Mouse (Mus musculus) inflammation-experienced regulatory T-cells, adult 6 months (primary cell): ENCODE results near the gene 3110070M22Rik. TPM values are rescaled to one million over a fixed set of nuclear protein-coding genes. Genes with fewer than 3 reads are reported as not detected.
"Not testable (repeated sequence)": the region's sequence is repeated elsewhere in the genome, so short reads cannot be mapped to it uniquely, and the experiment has no call there.

Experiments
- ATAC-seq: one replicate; pipeline ENCODE4 v1.8.0; 2017
- polyA plus RNA-seq, 3 experiments: library from polyadenylated mRNA; unstranded; fragments of 100-300 nt; shearing (Covaris generic); gene quantifications; one replicate each; pipeline ENCODE4 v1.2.1; 2017

3110070M22Rik gene
- not detected for polyA plus RNA-seq

DNA sequence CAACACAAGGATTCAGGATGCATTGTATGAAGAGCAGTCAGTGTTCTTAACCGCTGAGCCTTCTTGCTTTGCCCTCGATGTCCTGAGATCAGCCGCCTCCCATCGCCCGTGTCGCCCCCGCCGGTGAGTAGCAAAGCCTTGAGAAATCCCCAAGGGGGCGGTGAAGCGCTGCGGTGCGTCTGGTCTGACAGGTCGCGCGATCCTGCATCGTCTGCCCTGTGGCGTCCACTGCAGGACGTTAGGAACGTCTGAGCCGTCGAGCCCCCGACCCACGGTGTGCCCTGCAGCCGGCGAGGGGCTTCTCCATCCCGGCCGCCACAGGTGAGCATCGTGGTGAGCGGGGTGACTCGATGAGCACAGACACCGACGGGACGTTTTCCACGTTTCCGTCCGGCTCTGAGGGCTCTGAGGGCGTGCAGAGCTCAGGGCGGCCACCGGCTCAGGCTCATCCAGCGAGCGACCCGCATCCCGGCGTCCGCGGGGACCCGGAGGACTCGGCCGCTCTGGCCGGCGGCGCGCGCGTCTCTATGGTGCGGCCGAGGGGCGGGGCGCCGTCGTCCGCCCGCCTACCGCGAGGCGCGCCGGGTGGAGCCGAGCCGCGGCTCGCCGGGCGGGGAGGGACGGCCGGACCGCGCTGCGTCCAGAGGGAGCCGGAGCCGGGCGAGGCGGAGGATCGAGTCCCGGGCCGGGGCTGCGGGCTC, at the start of gene 3110070M22Rik, which contains the start of gene Tmem267:
Gene 3110070M22Rik, minus strand, starts transcription at position 504 of the 701 bp plus-strand sequence.
Gene Tmem267, plus strand, starts transcription at position 160 of the 701 bp plus-strand sequence.
- ATAC-seq: no peak

DNA sequence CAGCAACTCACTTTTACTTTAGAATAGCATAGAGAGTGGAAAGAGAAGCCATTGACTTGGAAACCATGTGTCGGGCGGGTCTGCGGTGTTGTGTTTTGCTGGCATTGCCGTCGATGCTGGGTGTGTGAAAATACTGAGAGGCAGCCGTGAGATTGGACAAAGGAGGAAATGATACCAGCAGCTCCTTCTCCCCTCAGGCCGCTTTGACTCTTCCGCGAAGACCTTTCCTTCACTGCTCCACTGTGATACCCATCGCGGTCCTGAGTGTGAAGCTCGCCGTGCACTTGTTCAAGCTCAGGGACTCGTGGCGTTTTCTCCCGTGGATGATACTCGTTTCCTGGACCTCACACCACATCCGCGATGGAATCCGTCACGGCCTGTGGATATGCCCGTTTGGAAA, 6.8 kb upstream of the 3110070M22Rik start:
- not testable (repeated sequence) for ATAC-seq

DNA sequence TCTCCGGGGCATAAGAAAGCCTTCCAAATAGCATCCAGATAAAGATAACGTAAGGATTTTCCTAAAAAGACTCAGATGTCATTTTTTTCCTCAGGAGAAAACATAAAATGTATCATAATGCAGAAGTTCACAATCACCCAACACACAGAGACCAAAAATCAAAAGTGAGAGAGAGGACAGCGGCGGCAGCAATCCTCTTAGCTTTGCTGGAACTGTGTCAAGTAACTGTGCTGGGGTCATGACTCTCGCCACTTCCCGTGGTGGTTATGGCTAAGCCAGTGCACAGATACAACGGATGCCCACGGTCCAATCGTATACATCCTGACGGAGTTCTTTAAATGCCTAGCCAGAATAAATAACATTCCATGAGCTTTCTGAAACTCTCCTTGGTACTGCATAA, 3.9 kb upstream of the 3110070M22Rik start:
- ATAC-seq: not testable (repeated sequence)

DNA sequence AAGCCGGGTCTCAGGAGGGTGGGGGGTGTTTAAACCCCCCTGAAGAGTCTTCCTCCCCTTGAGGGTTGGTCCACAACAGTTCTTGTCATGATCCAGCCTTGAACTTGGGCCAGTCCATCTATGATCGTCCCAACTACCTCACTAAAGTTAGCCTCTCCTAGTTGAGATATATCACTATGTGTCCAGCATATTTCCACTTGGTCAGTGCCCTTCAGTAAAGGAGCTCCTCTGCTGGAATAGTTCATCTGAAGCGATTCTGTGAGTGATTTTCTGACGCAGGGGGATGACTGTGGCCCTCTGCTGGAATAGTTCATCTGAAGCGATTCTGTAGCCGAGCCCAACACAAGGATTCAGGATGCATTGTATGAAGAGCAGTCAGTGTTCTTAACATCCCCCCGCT, 829 bp downstream of the 3110070M22Rik start:
- ATAC-seq: no peak

DNA sequence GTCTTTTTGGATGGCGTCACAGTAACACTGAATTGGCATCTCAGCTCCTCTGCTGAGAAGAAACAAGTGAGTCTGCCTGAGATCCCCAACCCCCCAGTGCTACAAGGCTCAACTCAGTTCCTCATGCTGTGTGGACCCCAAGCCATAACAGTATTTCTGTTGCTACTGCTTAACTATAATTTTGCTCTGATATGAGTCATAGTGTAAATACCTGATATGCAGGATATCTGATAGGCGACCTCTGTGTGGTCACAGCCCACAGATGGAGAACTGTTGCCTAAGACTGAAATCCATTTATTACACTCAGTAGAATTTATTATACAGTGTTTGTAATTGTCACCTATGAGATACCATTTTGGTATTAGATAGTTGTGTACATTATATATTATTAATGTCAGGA, 10.4 kb downstream of the 3110070M22Rik start:
- no peak for ATAC-seq

DNA sequence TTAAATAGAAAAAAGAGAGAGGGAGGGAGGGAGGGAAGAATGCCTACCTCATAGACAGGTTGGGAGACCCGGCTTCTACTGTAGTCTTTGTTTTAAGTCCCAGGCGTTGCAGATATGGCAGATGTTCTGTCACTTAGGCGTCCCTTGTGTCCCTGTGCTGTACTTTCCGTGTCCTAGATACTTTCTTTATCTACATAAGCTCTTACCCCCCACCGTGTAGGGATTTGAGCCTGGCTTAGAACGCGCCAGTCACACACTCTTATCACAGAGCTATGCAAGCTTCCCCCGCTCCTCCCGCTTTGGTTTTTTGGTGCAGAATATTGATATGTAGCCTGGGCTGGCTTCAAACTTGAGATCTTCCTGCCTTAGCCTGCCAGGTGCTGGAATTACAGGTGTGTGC, 11.6 kb downstream of the 3110070M22Rik start:
- ATAC-seq: no peak

DNA sequence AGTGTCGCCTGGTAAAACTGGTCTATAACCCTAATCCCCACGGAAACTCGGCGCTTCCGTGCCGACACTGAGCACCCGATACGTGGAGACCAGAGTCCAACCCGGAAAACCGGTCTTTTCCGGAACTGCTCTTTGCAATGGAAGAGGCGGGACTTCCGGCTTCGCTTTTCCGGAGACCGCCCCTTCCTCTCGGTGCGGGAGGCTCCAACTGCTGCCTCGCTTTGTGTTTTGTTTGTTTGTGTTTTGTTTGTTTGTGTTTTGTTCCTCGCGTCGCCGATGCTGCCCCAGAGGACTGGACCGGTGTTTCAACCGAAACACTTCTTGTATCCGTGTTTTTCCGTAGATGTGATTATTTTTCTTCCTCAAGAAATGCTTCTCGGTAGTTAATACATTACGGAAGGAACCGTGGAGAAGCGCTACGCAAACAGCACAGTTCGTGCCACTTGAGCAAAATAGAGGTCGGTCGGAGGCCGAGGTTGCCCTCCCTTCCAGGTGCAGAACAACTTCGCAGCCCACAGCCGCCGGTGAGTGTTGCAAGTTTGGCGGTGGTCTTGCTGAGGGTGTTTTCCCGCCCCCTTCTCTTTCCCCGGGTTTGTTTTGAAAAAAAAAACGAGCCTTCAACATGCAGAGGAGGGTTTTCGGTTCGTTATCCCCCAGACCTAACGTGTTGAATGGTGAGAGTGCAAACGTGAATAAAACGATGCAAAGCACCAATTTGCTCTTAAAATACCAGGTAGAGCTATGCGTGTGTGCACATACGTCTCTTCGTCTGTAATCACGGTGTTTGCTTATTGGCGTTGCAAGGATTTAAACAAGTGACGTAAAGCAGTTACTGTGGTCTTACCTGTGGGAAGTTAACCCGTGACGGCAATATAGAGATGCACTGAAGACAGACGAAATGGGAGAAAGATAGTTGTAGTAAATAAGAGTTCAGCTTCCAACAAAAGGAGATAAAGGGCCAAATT, 25.3 kb downstream of the 3110070M22Rik start, which contains the start of gene 4833420G17Rik:
Gene 4833420G17Rik, plus strand, starts transcription at position 173 of the 965 bp plus-strand sequence.
- peak; percentile 98 for ATAC-seq

DNA sequence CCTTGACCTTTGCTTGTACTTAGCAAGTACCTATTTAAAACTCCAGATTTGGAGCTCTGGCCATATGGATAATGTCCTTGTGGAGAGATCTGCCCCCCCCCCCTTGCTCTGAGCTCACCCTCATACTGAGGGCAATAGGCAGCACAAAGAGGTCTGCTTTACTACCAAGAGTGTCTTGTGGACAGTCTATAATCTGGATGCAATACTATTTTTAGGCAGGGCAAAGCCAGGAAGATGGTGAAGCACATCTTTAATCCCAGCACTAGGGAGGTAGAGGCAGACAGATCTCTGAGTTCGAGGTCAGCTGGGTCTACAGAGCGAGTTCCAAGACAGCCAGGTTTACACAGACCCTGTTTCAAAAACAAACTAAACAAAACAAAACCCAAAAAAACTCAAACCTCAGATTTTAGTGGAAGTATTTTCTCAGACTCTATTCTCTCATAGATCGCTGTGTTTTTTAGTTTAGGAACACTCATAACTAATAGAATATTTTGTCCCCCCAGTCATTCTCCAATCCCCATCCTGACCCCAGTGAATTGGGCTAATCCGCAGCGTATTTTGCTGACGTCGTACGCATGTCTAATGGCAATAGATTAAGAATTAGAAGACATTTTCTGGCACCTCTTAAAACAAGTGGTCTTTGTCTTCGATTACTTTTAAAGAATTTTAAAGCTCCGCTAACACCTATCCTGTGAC, 26.1 kb downstream of the 3110070M22Rik start:
- no peak for ATAC-seq

DNA sequence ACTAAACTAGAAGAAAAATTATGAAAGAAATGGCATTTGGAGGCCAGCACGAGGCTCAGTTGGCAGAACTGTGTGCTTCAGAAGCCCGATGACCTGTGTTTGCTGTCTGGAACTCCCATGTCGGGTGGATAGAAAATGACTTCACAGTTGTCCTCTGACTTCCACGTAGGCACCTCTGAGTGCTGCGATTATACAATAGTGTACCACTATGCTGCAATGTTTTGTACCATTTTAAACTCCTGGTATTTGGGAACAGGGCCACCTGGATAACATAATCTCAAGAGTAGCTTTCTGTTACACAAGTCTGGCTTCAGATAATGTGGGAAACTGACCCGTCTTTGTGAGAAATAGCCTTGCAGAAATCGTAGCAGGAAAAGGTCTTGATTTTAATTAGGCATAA, 31.8 kb downstream of the 3110070M22Rik start:
- ATAC-seq: no peak

DNA sequence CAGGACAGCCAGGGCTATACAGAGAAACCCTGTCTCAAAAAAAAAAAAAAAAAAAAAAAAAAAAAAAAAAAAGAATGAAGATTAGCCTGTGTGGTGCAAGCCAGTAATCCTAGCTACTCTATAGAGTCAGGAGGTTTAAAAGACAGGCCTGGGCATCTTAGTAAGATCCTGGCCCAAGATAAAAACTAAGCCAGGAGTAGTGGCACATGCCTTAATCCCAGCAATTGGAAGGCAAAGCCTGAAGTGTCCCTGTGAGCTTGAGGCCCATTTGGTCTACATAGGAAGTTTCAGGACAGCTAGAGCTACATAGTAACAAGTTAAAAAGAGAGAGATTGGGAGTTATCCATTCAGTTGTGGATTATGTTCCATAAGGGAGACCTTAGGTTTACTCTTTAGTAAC, 33.1 kb downstream of the 3110070M22Rik start:
- ATAC-seq: no peak

DNA sequence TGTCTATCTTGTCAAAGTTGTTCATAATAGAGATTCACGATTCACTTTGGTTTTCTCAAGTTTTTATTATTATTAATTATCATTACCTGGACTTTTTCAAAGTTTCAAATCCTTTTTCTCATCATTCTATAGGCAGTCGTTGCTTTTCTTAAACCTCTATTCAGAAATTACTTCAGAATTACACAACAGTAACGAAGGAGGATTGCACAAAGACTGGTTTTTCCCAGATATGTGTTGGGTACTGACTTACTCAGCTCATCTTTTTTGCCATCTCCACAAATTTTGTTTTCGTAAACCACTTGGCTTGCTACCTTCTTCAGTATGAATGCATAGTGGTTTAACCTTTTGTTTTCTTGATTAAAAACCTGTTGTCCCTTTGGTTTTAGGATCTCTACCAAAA, 34.6 kb downstream of the 3110070M22Rik start:
- no peak for ATAC-seq

DNA sequence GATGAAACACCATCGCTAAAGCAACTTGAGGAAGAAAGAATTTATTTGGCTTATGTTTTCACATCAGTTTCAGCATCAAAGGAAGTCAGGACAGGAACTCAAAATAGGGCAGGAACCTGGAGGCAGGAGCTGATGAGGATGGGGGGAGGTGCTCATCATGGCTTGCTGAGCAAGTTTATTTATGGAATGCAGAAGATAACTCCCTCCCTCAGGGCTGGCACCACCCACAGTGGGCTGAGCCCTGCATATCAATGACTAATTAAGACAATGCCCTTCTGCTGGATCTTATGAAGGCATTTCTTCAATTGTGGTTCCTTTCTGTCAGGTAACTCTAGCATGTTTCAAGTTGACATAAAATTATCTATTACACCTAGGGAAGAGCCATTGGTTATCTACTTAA, 45.9 kb downstream of the 3110070M22Rik start:
- no peak for ATAC-seq

Other genes starting within 250 kb of the 3110070M22Rik start
- gene Paip1, start 59.8 kb downstream of the 3110070M22Rik start, polyA plus RNA-seq: 10 to 100 TPM; 50.7 to 54.5 (median 53.0) TPM
- gene 4833420G17Rik, start 25.6 kb downstream of the 3110070M22Rik start, polyA plus RNA-seq: 100 to 1,000 TPM in 1 of 3 experiments, 10 to 100 TPM in 2; 86.0 to 155 (median 86.1) TPM
- 1 to 10 TPM; 1.6 to 5.4 (median 4.6) TPM for gene Tmem267, start 344 bp downstream of the 3110070M22Rik start, polyA plus RNA-seq
- under 1 TPM in 1 of 3 experiments, not detected in 2; 0.20 TPM for gene Ccl28, start 135.4 kb upstream of the 3110070M22Rik start, polyA plus RNA-seq
- 10 to 100 TPM; 33.6 to 46.6 (median 44.9) TPM for gene Hmgcs1, start 202.0 kb upstream of the 3110070M22Rik start, polyA plus RNA-seq